Mouse (Mus musculus): ENCODE measurements around the gene Esrrb. TPM values are rescaled to one million over a fixed set of nuclear protein-coding genes. Genes with fewer than 3 reads are reported as not detected.

The Esrrb gene
- polyA plus RNA-seq, 1 experiment from 2014 or later = 0.21 TPM

- Histone ChIP-seq H3K27me3 (ENCODE audit: control insufficient read depth, insufficient read depth, low read depth, low read length) (0 out of 2 replicates have a peak, but pooled peaks cover 3% of the 10 kb centered on the region), H3K4me1 (replicated peaks; ENCODE audit: control insufficient read depth, insufficient read depth, low read length) (peaks cover 4% of the 10 kb centered on the region), H3K9me3 (ENCODE audit: control insufficient read depth, low read length) (no peaks in the 10 kb centered on the region), H3K27ac (ENCODE audit: low read length) (no peak overlapping the region), H3K9ac (ENCODE audit: low read length) (no peak overlapping the region), H3K4me2 (ENCODE audit: low read depth, low read length) (peak overlapping the region; percentile 19; the same call in 1 of the 2 replicates), H3K4me3 (ENCODE audit: low read length) (no peak overlapping the region), H3K36me3 (ENCODE audit: control insufficient read depth, insufficient read depth, low read length) (no peaks in the 10 kb centered on the region)
- peak; percentile 57; the same call in 1 of the 2 replicates for ATAC-seq (ENCODE audit: low read depth)
- WGBS = 29% methylated on average over 12 of the region's 12 CpGs
Measured at GRCm38 (mm10) chr12:86473630-86474029, 112.7 kb downstream of the Esrrb start.

DNA sequence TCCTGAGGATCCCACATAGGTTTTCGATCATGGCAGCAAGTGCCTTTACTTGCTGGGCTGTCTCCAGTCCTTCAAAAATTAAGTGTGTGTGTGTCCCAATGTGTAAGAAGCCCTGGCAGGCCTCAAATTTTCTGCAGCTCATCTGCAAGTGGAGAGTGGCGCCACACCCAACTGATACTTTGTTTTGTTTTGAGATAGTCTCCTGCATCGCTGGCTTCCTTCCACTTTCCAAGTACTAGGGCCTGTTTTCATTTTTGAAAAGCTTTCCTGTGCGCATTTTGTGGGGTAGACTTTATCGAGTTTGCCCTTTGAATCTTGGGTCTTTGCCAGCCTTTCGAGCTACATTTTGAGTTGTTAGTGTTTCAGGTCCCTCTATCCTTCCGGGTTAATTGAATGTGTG lies 115.1 kb downstream of the Esrrb start:
- no peak overlapping the region for H3K9ac ChIP-seq (ENCODE audit: low read length)
- H3K27ac ChIP-seq (ENCODE audit: low read length) = no peak overlapping the region
- ATAC-seq (ENCODE audit: low read depth) = no peak
- H3K36me3 ChIP-seq (ENCODE audit: control insufficient read depth, insufficient read depth, low read length) = no peaks in the 10 kb centered on the region
- H3K27me3 ChIP-seq (ENCODE audit: control insufficient read depth, insufficient read depth, low read depth, low read length) = no peaks in the 10 kb centered on the region
- WGBS = 50% methylated on average over 7 of the region's 7 CpGs
- no peaks in the 10 kb centered on the region for H3K9me3 ChIP-seq (ENCODE audit: control insufficient read depth, low read length)
- no peak overlapping the region for H3K4me2 ChIP-seq (ENCODE audit: low read depth, low read length)
- peaks cover 4% of the 10 kb centered on the region for H3K4me1 ChIP-seq (replicated peaks; ENCODE audit: control insufficient read depth, insufficient read depth, low read length)
- no peak overlapping the region for H3K4me3 ChIP-seq (ENCODE audit: low read length)

DNA sequence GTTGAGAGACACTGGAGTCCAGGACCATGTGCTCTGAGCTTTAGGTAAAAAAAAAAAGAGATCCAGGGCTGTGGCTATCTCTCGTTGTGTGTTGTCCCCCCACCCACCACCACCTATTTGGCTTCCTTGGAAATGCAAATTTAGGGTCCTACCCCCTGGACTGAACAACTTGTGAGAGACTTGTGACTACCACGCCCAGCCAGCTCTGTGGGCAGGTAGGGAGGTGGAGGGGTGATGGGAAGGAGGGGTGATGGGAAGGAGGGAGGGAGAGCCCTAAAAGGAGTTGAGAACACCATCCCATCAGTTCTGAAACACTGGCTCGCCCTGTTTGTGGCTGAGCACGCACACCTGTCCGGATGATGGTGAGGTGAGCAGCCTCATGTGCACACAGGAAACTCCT lies 118.0 kb downstream of the Esrrb start:
- ATAC-seq (ENCODE audit: low read depth) = no peak
- Histone ChIP-seq H3K27ac (ENCODE audit: low read length) (no peak overlapping the region), H3K36me3 (ENCODE audit: control insufficient read depth, insufficient read depth, low read length) (no peaks in the 10 kb centered on the region), H3K9ac (ENCODE audit: low read length) (no peak overlapping the region), H3K4me3 (ENCODE audit: low read length) (no peak overlapping the region), H3K27me3 (ENCODE audit: control insufficient read depth, insufficient read depth, low read depth, low read length) (no peaks in the 10 kb centered on the region), H3K9me3 (ENCODE audit: control insufficient read depth, low read length) (no peaks in the 10 kb centered on the region), H3K4me2 (ENCODE audit: low read depth, low read length) (no peak overlapping the region), H3K4me1 (replicated peaks; ENCODE audit: control insufficient read depth, insufficient read depth, low read length) (peaks cover 2% of the 10 kb centered on the region; the same call in 1 of the 2 replicates)
- WGBS = 85% methylated on average over 5 of the region's 5 CpGs

- Histone ChIP-seq H3K27ac (ENCODE audit: low read length) (no peak overlapping the region), H3K4me3 (ENCODE audit: low read length) (no peak overlapping the region), H3K4me2 (ENCODE audit: low read depth, low read length) (no peak overlapping the region), H3K4me1 (replicated peaks; ENCODE audit: control insufficient read depth, insufficient read depth, low read length) (0 out of 2 replicates have a peak, but pooled peaks cover 2% of the 10 kb centered on the region), H3K36me3 (ENCODE audit: control insufficient read depth, insufficient read depth, low read length) (no peaks in the 10 kb centered on the region), H3K9me3 (ENCODE audit: control insufficient read depth, low read length) (no peaks in the 10 kb centered on the region), H3K9ac (ENCODE audit: low read length) (no peak overlapping the region), H3K27me3 (ENCODE audit: control insufficient read depth, insufficient read depth, low read depth, low read length) (no peaks in the 10 kb centered on the region)
- 68% methylated on average over 6 of the region's 6 CpGs for WGBS
- no peak for ATAC-seq (ENCODE audit: low read depth)
Measured at GRCm38 (mm10) chr12:86482029-86482428, 121.1 kb downstream of the Esrrb start.

DNA sequence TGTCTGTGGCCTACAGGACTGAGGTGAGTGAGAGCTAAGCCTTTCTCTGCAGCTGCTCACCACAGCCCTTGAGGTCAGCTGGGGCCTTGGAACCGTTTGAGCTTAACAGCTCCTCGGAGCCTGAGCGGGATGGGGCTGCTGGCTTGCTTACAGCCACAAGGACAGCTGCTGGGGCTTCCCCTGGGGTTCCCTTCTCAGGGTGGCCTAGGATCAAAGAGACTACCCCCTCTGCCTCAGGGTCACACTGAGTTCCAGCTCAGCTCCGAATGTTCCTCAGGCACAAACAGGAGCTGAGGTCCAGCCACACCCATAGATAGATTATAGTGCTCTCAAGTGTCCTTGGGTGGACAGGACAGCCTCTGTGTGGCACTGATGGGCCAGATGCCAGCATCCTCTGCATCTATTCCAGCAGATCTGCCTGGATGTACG lies 122.5 kb downstream of the Esrrb start:
- no peak overlapping the region for H3K4me3 ChIP-seq (ENCODE audit: low read length)
- H3K4me1 ChIP-seq (replicated peaks; ENCODE audit: control insufficient read depth, insufficient read depth, low read length) = 0 out of 2 replicates have a peak, but pooled peaks cover 2% of the 10 kb centered on the region
- no peak overlapping the region for H3K9ac ChIP-seq (ENCODE audit: low read length)
- H3K36me3 ChIP-seq (ENCODE audit: control insufficient read depth, insufficient read depth, low read length) = no peaks in the 10 kb centered on the region
- H3K27ac ChIP-seq (ENCODE audit: low read length) = no peak overlapping the region
- H3K4me2 ChIP-seq (ENCODE audit: low read depth, low read length) = no peak overlapping the region
- H3K9me3 ChIP-seq (ENCODE audit: control insufficient read depth, low read length) = no peaks in the 10 kb centered on the region
- WGBS = 27% methylated on average over 5 of the region's 5 CpGs
- peak; percentile 43; the same call in 1 of the 2 replicates for ATAC-seq (ENCODE audit: low read depth)
- H3K27me3 ChIP-seq (ENCODE audit: control insufficient read depth, insufficient read depth, low read depth, low read length) = no peaks in the 10 kb centered on the region

GRCm38 (mm10) chr12:86488005-86488404 lies 127.1 kb downstream of the Esrrb start:
- H3K4me2 ChIP-seq (ENCODE audit: low read depth, low read length) = no peak overlapping the region
- H3K9ac ChIP-seq (ENCODE audit: low read length) = no peak overlapping the region
- 50% methylated on average over 3 of the region's 3 CpGs for WGBS
- 0 out of 2 replicates have a peak, but pooled peaks cover 2% of the 10 kb centered on the region for H3K4me1 ChIP-seq (replicated peaks; ENCODE audit: control insufficient read depth, insufficient read depth, low read length)
- no peaks in the 10 kb centered on the region for H3K27me3 ChIP-seq (ENCODE audit: control insufficient read depth, insufficient read depth, low read depth, low read length)
- H3K9me3 ChIP-seq (ENCODE audit: control insufficient read depth, low read length) = no peaks in the 10 kb centered on the region
- no peak overlapping the region for H3K27ac ChIP-seq (ENCODE audit: low read length)
- no peak for ATAC-seq (ENCODE audit: low read depth)
- H3K36me3 ChIP-seq (ENCODE audit: control insufficient read depth, insufficient read depth, low read length) = no peaks in the 10 kb centered on the region
- H3K4me3 ChIP-seq (ENCODE audit: low read length) = no peak overlapping the region

DNA sequence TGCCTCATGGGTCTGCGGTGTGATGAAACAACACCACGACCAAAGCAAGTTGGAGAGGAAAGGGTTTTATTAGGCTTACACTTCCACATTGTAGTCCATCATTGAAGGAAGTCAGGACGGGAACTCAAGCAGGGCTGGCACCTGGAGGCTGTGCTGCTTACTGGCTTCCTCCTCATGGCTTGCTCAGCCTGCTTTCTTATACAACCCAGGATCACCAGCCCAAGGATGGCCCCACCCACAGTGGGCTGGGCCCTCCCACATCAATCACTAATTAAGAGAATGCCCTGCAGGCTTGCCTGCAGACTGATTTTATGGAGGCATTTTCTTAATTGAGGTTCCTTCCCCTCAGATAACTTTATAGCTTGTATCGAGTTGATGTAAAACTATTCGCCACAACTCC lies 129.1 kb downstream of the Esrrb start:
- no peak overlapping the region for H3K4me3 ChIP-seq (ENCODE audit: low read length)
- WGBS = 68% methylated on average over 5 of the region's 5 CpGs
- H3K27me3 ChIP-seq (ENCODE audit: control insufficient read depth, insufficient read depth, low read depth, low read length) = no peaks in the 10 kb centered on the region
- no peak overlapping the region for H3K4me2 ChIP-seq (ENCODE audit: low read depth, low read length)
- no peak overlapping the region for H3K9ac ChIP-seq (ENCODE audit: low read length)
- no peaks in the 10 kb centered on the region for H3K4me1 ChIP-seq (replicated peaks; ENCODE audit: control insufficient read depth, insufficient read depth, low read length)
- H3K9me3 ChIP-seq (ENCODE audit: control insufficient read depth, low read length) = no peaks in the 10 kb centered on the region
- ATAC-seq (ENCODE audit: low read depth) = no peak
- H3K27ac ChIP-seq (ENCODE audit: low read length) = no peak overlapping the region
- H3K36me3 ChIP-seq (ENCODE audit: control insufficient read depth, insufficient read depth, low read length) = no peaks in the 10 kb centered on the region

DNA sequence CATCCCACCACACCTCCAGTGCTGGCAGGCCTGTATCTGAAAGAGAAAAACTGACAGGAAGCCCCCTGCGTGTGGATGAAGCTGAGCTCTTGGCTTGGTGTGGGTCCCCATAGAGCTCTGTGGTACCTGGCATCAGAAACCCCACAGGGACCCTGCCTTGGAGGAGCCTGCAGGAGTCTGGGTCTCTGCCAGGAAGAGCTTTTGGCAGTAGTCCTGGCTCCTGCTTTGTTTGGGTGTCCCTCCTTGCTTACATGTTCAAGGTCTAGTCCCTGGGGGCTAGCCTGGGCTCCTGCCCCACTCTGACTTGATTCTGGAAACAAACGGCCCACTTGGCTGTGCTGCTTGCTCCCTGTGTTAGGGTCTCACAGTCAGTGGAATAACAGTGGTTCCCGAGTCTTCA lies 130.6 kb downstream of the Esrrb start:
- Histone ChIP-seq H3K27ac (ENCODE audit: low read length) (no peak overlapping the region), H3K4me2 (ENCODE audit: low read depth, low read length) (no peak overlapping the region), H3K4me1 (replicated peaks; ENCODE audit: control insufficient read depth, insufficient read depth, low read length) (no peaks in the 10 kb centered on the region), H3K9me3 (ENCODE audit: control insufficient read depth, low read length) (no peaks in the 10 kb centered on the region), H3K4me3 (ENCODE audit: low read length) (no peak overlapping the region), H3K36me3 (ENCODE audit: control insufficient read depth, insufficient read depth, low read length) (no peaks in the 10 kb centered on the region), H3K27me3 (ENCODE audit: control insufficient read depth, insufficient read depth, low read depth, low read length) (no peaks in the 10 kb centered on the region), H3K9ac (ENCODE audit: low read length) (no peak overlapping the region)
- 53% methylated on average over 3 of the region's 3 CpGs for WGBS
- no peak for ATAC-seq (ENCODE audit: low read depth)

- no peaks in the 10 kb centered on the region for H3K27me3 ChIP-seq (ENCODE audit: control insufficient read depth, insufficient read depth, low read depth, low read length)
- no peak for ATAC-seq (ENCODE audit: low read depth)
- H3K27ac ChIP-seq (ENCODE audit: low read length) = no peak overlapping the region
- no peaks in the 10 kb centered on the region for H3K9me3 ChIP-seq (ENCODE audit: control insufficient read depth, low read length)
- H3K4me1 ChIP-seq (replicated peaks; ENCODE audit: control insufficient read depth, insufficient read depth, low read length) = no peaks in the 10 kb centered on the region
- no peaks in the 10 kb centered on the region for H3K36me3 ChIP-seq (ENCODE audit: control insufficient read depth, insufficient read depth, low read length)
- H3K4me3 ChIP-seq (ENCODE audit: low read length) = no peak overlapping the region
- peak overlapping the region; percentile 31 for H3K4me2 ChIP-seq (ENCODE audit: low read depth, low read length)
- no peak overlapping the region for H3K9ac ChIP-seq (ENCODE audit: low read length)
- 19% methylated on average over 7 of the region's 9 CpGs for WGBS
Measured at GRCm38 (mm10) chr12:86492822-86493221, 131.9 kb downstream of the Esrrb start.

DNA sequence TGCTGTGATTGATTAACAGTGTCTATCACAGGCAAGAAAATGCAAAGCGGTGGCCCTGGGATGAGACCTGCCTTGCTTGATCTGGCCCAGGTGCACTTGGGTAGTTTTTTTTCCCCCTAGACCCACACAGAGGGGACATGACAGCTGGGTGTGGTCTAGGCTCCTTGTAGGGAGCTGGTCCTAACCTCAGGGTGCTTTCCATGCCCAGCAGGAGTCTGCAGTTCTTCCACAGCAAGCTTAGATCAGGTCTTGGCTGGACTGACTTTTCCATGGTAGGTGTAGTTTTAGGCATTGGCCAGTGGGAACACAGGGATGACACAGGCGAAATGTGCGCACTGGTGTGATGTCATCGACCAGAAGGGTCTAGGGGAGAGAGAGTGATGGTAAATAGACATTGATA lies 136.2 kb downstream of the Esrrb start:
- no peaks in the 10 kb centered on the region for H3K27me3 ChIP-seq (ENCODE audit: control insufficient read depth, insufficient read depth, low read depth, low read length)
- 85% methylated on average over 4 of the region's 4 CpGs for WGBS
- no peak overlapping the region for H3K9ac ChIP-seq (ENCODE audit: low read length)
- H3K4me2 ChIP-seq (ENCODE audit: low read depth, low read length) = no peak overlapping the region
- ATAC-seq (ENCODE audit: low read depth) = no peak
- no peaks in the 10 kb centered on the region for H3K9me3 ChIP-seq (ENCODE audit: control insufficient read depth, low read length)
- no peak overlapping the region for H3K27ac ChIP-seq (ENCODE audit: low read length)
- H3K36me3 ChIP-seq (ENCODE audit: control insufficient read depth, insufficient read depth, low read length) = no peaks in the 10 kb centered on the region
- H3K4me1 ChIP-seq (replicated peaks; ENCODE audit: control insufficient read depth, insufficient read depth, low read length) = no peaks in the 10 kb centered on the region; the same call in 1 of the 2 replicates
- H3K4me3 ChIP-seq (ENCODE audit: low read length) = no peak overlapping the region
